Mouse (Mus musculus): Measurements from ENCODE around the gene Gm40193. TPM values are rescaled to one million over a fixed set of nuclear protein-coding genes. Genes with fewer than 3 reads are reported as not detected.
A peak's percentile ranks its signal among the peaks of the same experiment; 100 is the strongest.

Gm40193 gene
- total and polyA plus RNA-seq, 3 experiments = not detected

- no peak for DNase-seq (ENCODE audit: low spot score)
- Histone ChIP-seq H3K27me3 (ENCODE audit: insufficient read depth, low read length) (peaks cover 43% of the 10 kb centered on the region), H3K9me3 (replicated peaks) (no peaks in the 10 kb centered on the region), H3K36me3 (replicated peaks) (no peaks in the 10 kb centered on the region), H3K4me1 (ENCODE audit: insufficient read depth, low read depth, low read length) (no peaks in the 10 kb centered on the region), H3K4me3 (ENCODE audit: low read depth, low read length) (no peak overlapping the region)
- no peak for ATAC-seq (ENCODE audit: extremely low read depth, insufficient number of reproducible peaks, low FRiP score, poor library complexity, severe bottlenecking)
- no peak for TF ChIP-seq GATA2 (IDR thresholded peaks at IDR 0.05; ENCODE audit: borderline replicate concordance, low read depth, low read length)
Measured at GRCm38 (mm10) chr11:70512709-70513342, 19.9 kb downstream of the Gm40193 start.

- Histone ChIP-seq H3K36me3 (replicated peaks) (no peaks in the 10 kb centered on the region), H3K27me3 (ENCODE audit: insufficient read depth, low read length) (peaks cover 46% of the 10 kb centered on the region), H3K4me1 (ENCODE audit: insufficient read depth, low read depth, low read length) (no peaks in the 10 kb centered on the region), H3K9me3 (replicated peaks) (no peaks in the 10 kb centered on the region), H3K4me3 (ENCODE audit: low read depth, low read length) (no peak overlapping the region)
- ATAC-seq (ENCODE audit: extremely low read depth, insufficient number of reproducible peaks, low FRiP score, poor library complexity, severe bottlenecking) = no peak
- no peak for TF ChIP-seq GATA2 (IDR thresholded peaks at IDR 0.05; ENCODE audit: borderline replicate concordance, low read depth, low read length)
- TF ChIP-seq CTCF (IDR thresholded peaks at IDR 0.05; ENCODE audit: low read depth, low read length) = no peak
- no peak for TF ChIP-seq GATA1 (IDR thresholded peaks at IDR 0.05; ENCODE audit: borderline replicate concordance, low read length)
- TF ChIP-seq POLR2AphosphoS5 (IDR thresholded peaks at IDR 0.05; ENCODE audit: insufficient replicate concordance, low read depth, low read length) = no peak
- TF ChIP-seq TAL1 (conservative IDR thresholded peaks at IDR 0.05; ENCODE audit: low read depth, low read length) = no peak
- DNase-seq (ENCODE audit: low spot score) = no peak
Measured at GRCm38 (mm10) chr11:70511825-70512224, 20.9 kb downstream of the Gm40193 start.

- Histone ChIP-seq H3K36me3 (replicated peaks) (no peaks in the 10 kb centered on the region), H3K9me3 (replicated peaks) (no peaks in the 10 kb centered on the region), H3K27me3 (ENCODE audit: insufficient read depth, low read length) (peaks cover 46% of the 10 kb centered on the region), H3K4me1 (ENCODE audit: insufficient read depth, low read depth, low read length) (no peaks in the 10 kb centered on the region), H3K4me3 (ENCODE audit: low read depth, low read length) (no peak overlapping the region)
- no peak for TF ChIP-seq CTCF (IDR thresholded peaks at IDR 0.05; ENCODE audit: low read depth, low read length)
- no peak for DNase-seq (ENCODE audit: low spot score)
- no peak for ATAC-seq (ENCODE audit: extremely low read depth, insufficient number of reproducible peaks, low FRiP score, poor library complexity, severe bottlenecking)
Measured at GRCm38 (mm10) chr11:70511242-70511641, 21.5 kb downstream of the Gm40193 start.

- Histone ChIP-seq H3K36me3 (replicated peaks) (no peaks in the 10 kb centered on the region), H3K4me3 (ENCODE audit: low read depth, low read length) (no peak overlapping the region), H3K9me3 (replicated peaks) (no peaks in the 10 kb centered on the region), H3K4me1 (ENCODE audit: insufficient read depth, low read depth, low read length) (peaks cover 10% of the 10 kb centered on the region), H3K27me3 (ENCODE audit: insufficient read depth, low read length) (peaks cover 54% of the 10 kb centered on the region)
- ATAC-seq (ENCODE audit: extremely low read depth, insufficient number of reproducible peaks, low FRiP score, poor library complexity, severe bottlenecking) = no peak
- no peak for TF ChIP-seq CTCF (IDR thresholded peaks at IDR 0.05; ENCODE audit: low read depth, low read length)
- TF ChIP-seq POLR2AphosphoS5 (IDR thresholded peaks at IDR 0.05; ENCODE audit: insufficient replicate concordance, low read depth, low read length) = no peak
- no peak for TF ChIP-seq TAL1 (conservative IDR thresholded peaks at IDR 0.05; ENCODE audit: low read depth, low read length)
- no peak for TF ChIP-seq GATA1 (IDR thresholded peaks at IDR 0.05; ENCODE audit: borderline replicate concordance, low read length)
- no peak for TF ChIP-seq GATA2 (IDR thresholded peaks at IDR 0.05; ENCODE audit: borderline replicate concordance, low read depth, low read length)
- DNase-seq (ENCODE audit: low spot score) = no peak
Measured at GRCm38 (mm10) chr11:70509753-70510564, 22.8 kb downstream of the Gm40193 start.

- ATAC-seq (ENCODE audit: extremely low read depth, insufficient number of reproducible peaks, low FRiP score, poor library complexity, severe bottlenecking) (no peak), DNase-seq (ENCODE audit: low spot score) (no peak)
- no peaks in the 10 kb centered on the region for H3K9me3 ChIP-seq (replicated peaks)
- peaks cover 13% of the 10 kb centered on the region for H3K4me1 ChIP-seq (ENCODE audit: insufficient read depth, low read depth, low read length)
- no peaks in the 10 kb centered on the region for H3K36me3 ChIP-seq (replicated peaks)
- no peak overlapping the region for H3K4me3 ChIP-seq (ENCODE audit: low read depth, low read length)
- H3K27me3 ChIP-seq (ENCODE audit: insufficient read depth, low read length) = peaks cover 50% of the 10 kb centered on the region
- TF ChIP-seq TAL1 (conservative IDR thresholded peaks at IDR 0.05; ENCODE audit: low read depth, low read length) = no peak
- no peak for TF ChIP-seq CTCF (IDR thresholded peaks at IDR 0.05; ENCODE audit: low read depth, low read length)
- TF ChIP-seq GATA1 (IDR thresholded peaks at IDR 0.05; ENCODE audit: borderline replicate concordance, low read length) = no peak
- no peak for TF ChIP-seq GATA2 (IDR thresholded peaks at IDR 0.05; ENCODE audit: borderline replicate concordance, low read depth, low read length)
- TF ChIP-seq POLR2AphosphoS5 (IDR thresholded peaks at IDR 0.05; ENCODE audit: insufficient replicate concordance, low read depth, low read length) = no peak
Measured at GRCm38 (mm10) chr11:70506962-70507515, 25.7 kb downstream of the Gm40193 start.

- Histone ChIP-seq H3K27me3 (ENCODE audit: insufficient read depth, low read length) (peaks cover 50% of the 10 kb centered on the region), H3K4me1 (ENCODE audit: insufficient read depth, low read depth, low read length) (peaks cover 13% of the 10 kb centered on the region), H3K4me3 (ENCODE audit: low read depth, low read length) (no peak overlapping the region), H3K9me3 (replicated peaks) (no peaks in the 10 kb centered on the region), H3K36me3 (replicated peaks) (no peaks in the 10 kb centered on the region)
- no peak for ATAC-seq (ENCODE audit: extremely low read depth, insufficient number of reproducible peaks, low FRiP score, poor library complexity, severe bottlenecking)
- DNase-seq (ENCODE audit: low spot score) = peak; percentile 60
- TF ChIP-seq GATA2 (IDR thresholded peaks at IDR 0.05; ENCODE audit: borderline replicate concordance, low read depth, low read length) (no peak), POLR2AphosphoS5 (IDR thresholded peaks at IDR 0.05; ENCODE audit: insufficient replicate concordance, low read depth, low read length) (no peak), GATA1 (IDR thresholded peaks at IDR 0.05; ENCODE audit: borderline replicate concordance, low read length) (no peak), CTCF (IDR thresholded peaks at IDR 0.05; ENCODE audit: low read depth, low read length) (0 out of 2 replicates have a peak, but pooled peaks have one; percentile 30), TAL1 (conservative IDR thresholded peaks at IDR 0.05; ENCODE audit: low read depth, low read length) (no peak)
Measured at GRCm38 (mm10) chr11:70506385-70506784, 26.4 kb downstream of the Gm40193 start.

Measured in G1E (cell line).